Mouse (Mus musculus) liver, adult 2 months (tissue): Measurements from ENCODE around the gene Ceacam13.

ENCODE experiments used
- CTCF ChIP-seq: fragments of 200-500 bp; IDR thresholded peaks from 2 replicates; pipeline ENCODE4 v1.5.1; 2011; ENCODE audit warnings: low read depth, low read length, control low read depth
- POLR2A ChIP-seq: fragments of 200-500 bp; IDR thresholded peaks from 2 replicates; pipeline ENCODE4 v1.6.1; 2011; ENCODE audit warnings: low read length, control low read depth; ENCODE audit not compliant: insufficient read depth; ENCODE audit errors: extremely low read depth

GRCm38 (mm10) chr7:17971824-17972223 is 37.9 kb upstream of the Ceacam13 start, which contains the start of gene Ceacam11:
- TF ChIP-seq CTCF (no peak), POLR2A (no peak)
